Mouse (Mus musculus) forebrain, embryonic 11.5 days (tissue): Measurements from ENCODE around the gene Tnfaip3. TPM values are rescaled to one million over a fixed set of nuclear protein-coding genes. Genes with fewer than 3 reads are reported as not detected.

Experiments
- ATAC-seq: fragments of 200-750 bp; cut with Nextera tagmentation; replicated peaks from 2 replicates; pipeline ENCODE4 v1.8.0; 2017; ENCODE audit warnings: moderate TSS enrichment; ENCODE audit not compliant: low FRiP score
- DNase-seq: peaks from one replicate; pipeline ENCODE4 v3.0.0-alpha.2; 2017; ENCODE audit warnings: low spot score
- H3K27ac ChIP-seq: fragments of 300-500 bp; sonication (generic); 2 replicates; pipeline ENCODE4 v1.5.1; 2014; ENCODE audit warnings: low read depth, low read length
- H3K27me3 ChIP-seq: fragments of 300-500 bp; sonication (generic); 2 replicates; pipeline ENCODE4 v1.6.1; 2014; ENCODE audit warnings: mild to moderate bottlenecking, low read length, mixed read lengths; ENCODE audit not compliant: control insufficient read depth, insufficient read depth
- H3K36me3 ChIP-seq: fragments of 300-500 bp; sonication (generic); 2 replicates; pipeline ENCODE4 v1.6.1; 2014; ENCODE audit warnings: mild to moderate bottlenecking, low read length, moderate library complexity, mixed read lengths; ENCODE audit not compliant: control insufficient read depth, insufficient read depth
- H3K4me1 ChIP-seq: fragments of 300-500 bp; sonication (generic); replicated peaks from 2 replicates; pipeline ENCODE4 v1.6.1; 2014; ENCODE audit warnings: low read length, mixed read lengths; ENCODE audit not compliant: control insufficient read depth, insufficient read depth
- H3K4me2 ChIP-seq: fragments of 300-500 bp; sonication (generic); 2 replicates; pipeline ENCODE4 v1.6.1; 2014; ENCODE audit warnings: low read depth, mild to moderate bottlenecking, low read length, moderate library complexity, mixed read lengths; ENCODE audit not compliant: severe bottlenecking
- H3K4me3 ChIP-seq: fragments of 300-500 bp; sonication (generic); 2 replicates; pipeline ENCODE4 v1.5.1; 2014; ENCODE audit warnings: low read depth, low read length
- H3K9ac ChIP-seq: fragments of 300-500 bp; sonication (generic); 2 replicates; pipeline ENCODE4 v1.6.1; 2014; ENCODE audit warnings: low read length
- H3K9me3 ChIP-seq: fragments of 300-500 bp; sonication (generic); 2 replicates; pipeline ENCODE4 v1.6.1; 2016; ENCODE audit warnings: low read length, mixed read lengths; ENCODE audit not compliant: control insufficient read depth
- WGBS: fragments of 180-500 bp; shearing (Covaris S2); extraction: QIAGEN DNeasy Blood & Tissue Kit; methylation state at CpG from one replicate; pipeline ENCODE4 v1.1.7; 2014; 5-methylcytosine and 5-hydroxymethylcytosine counted together
- polyA plus RNA-seq: library from polyadenylated mRNA; unstranded; fragments of >200 nt; fragmentation: Nextera tagmentation; extraction: Ambion mirVana; gene quantifications from 2 replicates; pipeline ENCODE4 v1.2.1, GENCODE M21; 2014

Gene Tnfaip3
- polyA plus RNA-seq, 1 experiment from 2014 or later = 1.2 TPM

- Histone ChIP-seq H3K9ac (no peak overlapping the region), H3K27me3 (no peaks in the 10 kb centered on the region), H3K4me1 (no peaks in the 10 kb centered on the region), H3K4me2 (no peak overlapping the region), H3K36me3 (no peaks in the 10 kb centered on the region), H3K27ac (no peak overlapping the region), H3K4me3 (no peak overlapping the region), H3K9me3 (no peaks in the 10 kb centered on the region)
- ATAC-seq (no peak), DNase-seq (no peak)
- 89% methylated on average over 9 of the region's 9 CpGs for WGBS
Observed at GRCm38 (mm10) chr10:19044765-19045516, 29.5 kb upstream of the Tnfaip3 start.

- 66% methylated on average over 4 of the region's 4 CpGs for WGBS
- no peak for DNase-seq
Observed at GRCm38 (mm10) chr10:19043529-19044262, 28.2 kb upstream of the Tnfaip3 start.

GRCm38 (mm10) chr10:19040147-19040546 is 24.7 kb upstream of the Tnfaip3 start:
- Histone ChIP-seq H3K9me3 (no peaks in the 10 kb centered on the region), H3K36me3 (no peaks in the 10 kb centered on the region), H3K4me3 (no peak overlapping the region), H3K4me2 (no peak overlapping the region), H3K9ac (no peak overlapping the region), H3K27me3 (no peaks in the 10 kb centered on the region), H3K4me1 (no peaks in the 10 kb centered on the region), H3K27ac (no peak overlapping the region)
- 87% methylated on average over 2 of the region's 2 CpGs for WGBS
- no peak for DNase-seq
- no peak for ATAC-seq

More at GRCm38 (mm10) chr10:19043529-19044262, 28.2 kb upstream of the Tnfaip3 start:
- ATAC-seq = no peak
- no peaks in the 10 kb centered on the region for H3K4me1 ChIP-seq
- no peak overlapping the region for H3K9ac ChIP-seq
- H3K4me3 ChIP-seq = no peak overlapping the region
- H3K9me3 ChIP-seq = no peaks in the 10 kb centered on the region
- no peak overlapping the region for H3K4me2 ChIP-seq
- no peaks in the 10 kb centered on the region for H3K27me3 ChIP-seq
- H3K27ac ChIP-seq = no peak overlapping the region
- no peaks in the 10 kb centered on the region for H3K36me3 ChIP-seq

GRCm38 (mm10) chr10:19034764-19035163 is 19.3 kb upstream of the Tnfaip3 start:
- H3K4me2 ChIP-seq = no peak overlapping the region
- H3K27ac ChIP-seq = no peak overlapping the region
- DNase-seq (no peak), ATAC-seq (no peak)
- no peak overlapping the region for H3K9ac ChIP-seq
- no peaks in the 10 kb centered on the region for H3K9me3 ChIP-seq
- WGBS = 94% methylated on average over 3 of the region's 3 CpGs
- no peaks in the 10 kb centered on the region for H3K27me3 ChIP-seq
- H3K4me3 ChIP-seq = no peak overlapping the region
- no peaks in the 10 kb centered on the region for H3K4me1 ChIP-seq
- H3K36me3 ChIP-seq = no peaks in the 10 kb centered on the region

GRCm38 (mm10) chr10:19033696-19034095 is 18.2 kb upstream of the Tnfaip3 start:
- H3K36me3 ChIP-seq = no peaks in the 10 kb centered on the region
- H3K9ac ChIP-seq = no peak overlapping the region
- no peaks in the 10 kb centered on the region for H3K9me3 ChIP-seq
- no peak overlapping the region for H3K4me2 ChIP-seq
- DNase-seq = no peak
- ATAC-seq = no peak
- no peak overlapping the region for H3K27ac ChIP-seq
- H3K4me3 ChIP-seq = no peak overlapping the region
- H3K27me3 ChIP-seq = no peaks in the 10 kb centered on the region
- 73% methylated on average over 1 of the region's 1 CpGs for WGBS
- H3K4me1 ChIP-seq = no peaks in the 10 kb centered on the region

- Histone ChIP-seq H3K36me3 (no peaks in the 10 kb centered on the region), H3K4me3 (no peak overlapping the region), H3K27ac (no peak overlapping the region), H3K9me3 (no peaks in the 10 kb centered on the region), H3K4me1 (no peaks in the 10 kb centered on the region), H3K4me2 (no peak overlapping the region), H3K9ac (no peak overlapping the region), H3K27me3 (no peaks in the 10 kb centered on the region)
- ATAC-seq (no peak), DNase-seq (no peak)
Observed at GRCm38 (mm10) chr10:19031875-19032274, 16.4 kb upstream of the Tnfaip3 start.

- no peaks in the 10 kb centered on the region for H3K36me3 ChIP-seq
- no peaks in the 10 kb centered on the region for H3K9me3 ChIP-seq
- no peaks in the 10 kb centered on the region for H3K4me1 ChIP-seq
- no peak for DNase-seq
- no peak overlapping the region for H3K4me2 ChIP-seq
- H3K4me3 ChIP-seq = no peak overlapping the region
- 79% methylated on average over 2 of the region's 2 CpGs for WGBS
- no peaks in the 10 kb centered on the region for H3K27me3 ChIP-seq
- ATAC-seq = no peak
- no peak overlapping the region for H3K9ac ChIP-seq
- no peak overlapping the region for H3K27ac ChIP-seq
Observed at GRCm38 (mm10) chr10:19030628-19031027, 15.2 kb upstream of the Tnfaip3 start.

GRCm38 (mm10) chr10:19026710-19027109 is 11.3 kb upstream of the Tnfaip3 start:
- ATAC-seq = no peak
- no peak overlapping the region for H3K4me3 ChIP-seq

More at GRCm38 (mm10) chr10:19026710-19027109, 11.3 kb upstream of the Tnfaip3 start:
- Histone ChIP-seq H3K36me3 (no peaks in the 10 kb centered on the region), H3K4me2 (no peak overlapping the region), H3K27me3 (no peaks in the 10 kb centered on the region), H3K9ac (no peak overlapping the region), H3K4me1 (no peaks in the 10 kb centered on the region), H3K27ac (no peak overlapping the region), H3K9me3 (no peaks in the 10 kb centered on the region)
- DNase-seq = no peak
- WGBS = 90% methylated on average over 5 of the region's 5 CpGs
